8 mouse cellular contexts compared by ENCODE assay signal in the genomic region with DNA sequence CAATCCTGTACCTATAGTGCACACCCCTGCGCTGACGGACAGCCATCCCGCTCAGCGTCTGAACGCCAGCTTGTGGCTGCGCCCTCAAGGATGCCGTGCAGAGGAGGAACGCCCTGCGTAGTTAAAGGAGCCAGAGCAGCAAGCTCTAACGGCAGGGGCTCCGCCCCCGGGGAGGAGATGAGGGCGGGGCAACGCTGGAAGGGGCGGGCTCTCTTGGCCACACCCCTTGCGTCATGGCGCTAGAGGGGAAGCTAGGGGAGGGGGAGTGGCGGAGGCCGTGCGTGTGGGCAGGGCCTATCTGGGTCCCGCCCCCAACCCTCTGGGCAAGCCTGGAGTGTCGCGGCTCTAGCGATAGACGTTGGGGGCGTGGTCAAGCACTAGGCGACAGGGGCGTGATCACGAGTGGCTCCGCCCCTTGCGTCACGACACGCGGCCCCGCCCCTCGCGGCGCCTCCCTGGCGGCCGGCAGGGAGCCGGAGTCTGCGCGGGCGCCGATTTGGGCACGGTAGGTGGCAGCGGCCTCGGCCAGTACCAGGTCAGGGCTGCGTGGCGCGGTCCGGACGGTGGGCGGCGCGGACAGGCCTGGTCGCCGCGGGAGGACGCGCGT. TPM values are rescaled to one million over a fixed set of nuclear protein-coding genes. Genes with fewer than 3 reads are reported as not detected.
DNase-seq lines count a peak whose midpoint lies in the region; ATAC-seq and TF ChIP-seq lines count a peak whose summit lies in the region.

Tpst2 (plus strand) TSS at position 425 of the 607 bp plus-strand sequence.

- H3K79me2 ChIP-seq in C2C12 (ENCODE audit: control insufficient read depth, insufficient read depth) (peaks cover 48% of the 10 kb centered on the region), myocyte (ENCODE audit: control insufficient read depth, insufficient read depth) (peaks cover 40% of the 10 kb centered on the region)
- peaks cover 12% of the 10 kb centered on the region; the same call in 1 of the 2 replicates for H3K79me2 ChIP-seq in liver, adult 2 months (ENCODE audit: control insufficient read depth, insufficient read depth, low read length)

- H3K36me3 ChIP-seq in C2C12 (ENCODE audit: control insufficient read depth, insufficient read depth) (peaks cover 11% of the 10 kb centered on the region), myocyte (ENCODE audit: control insufficient read depth, insufficient read depth) (no peaks in the 10 kb centered on the region)
- H3K36me3 ChIP-seq in erythroblast, embryonic 14.5 days (ENCODE audit: control insufficient read depth) = no peaks in the 10 kb centered on the region; the same call in none of the 2 replicates
- no peaks in the 10 kb centered on the region for H3K36me3 ChIP-seq in heart, embryonic 11.5 days (ENCODE audit: control insufficient read depth, insufficient read depth, low read length)
- no peaks in the 10 kb centered on the region for H3K36me3 ChIP-seq in kidney, embryonic 16.5 days (ENCODE audit: insufficient read depth, low read length)
- H3K36me3 ChIP-seq in liver, adult 2 months (ENCODE audit: control insufficient read depth, insufficient read depth, low read length) = no peaks in the 10 kb centered on the region
- 0 out of 2 replicates have a peak, but pooled peaks cover 1% of the 10 kb centered on the region for H3K36me3 ChIP-seq in splenic B cell, adult 2 months (ENCODE audit: control insufficient read depth, insufficient read depth, low read length, poor library complexity, severe bottlenecking)

- peak; percentile 100 for DNase-seq in brain, embryonic 14.5 days (ENCODE audit: low read depth)
- DNase-seq in liver, adult 2 months (ENCODE audit: extremely low read depth, low read depth, low spot score) = peak; percentile 90
- DNase-seq in splenic B cell, adult 2 months (ENCODE audit: low read depth, low spot score) = peak; percentile 100

- WGBS in heart, embryonic 11.5 days (ENCODE audit: insufficient replicate concordance) = under 1% methylated on average over 59 of the region's 62 CpGs
- under 1% methylated on average over 60 of the region's 62 CpGs for WGBS in kidney, embryonic 16.5 days
- under 1% methylated on average over 61 of the region's 62 CpGs for WGBS in liver, adult 2 months

- H3K4me3 ChIP-seq in C2C12 (ENCODE audit: insufficient read depth, poor library complexity, severe bottlenecking) (peak within 1 kb of the TSS; percentile 78), myocyte (peak within 1 kb of the TSS; percentile 84)
- H3K4me3 ChIP-seq in erythroblast, embryonic 14.5 days (replicated peaks) = peak within 1 kb of the TSS; percentile 85
- H3K4me3 ChIP-seq in heart, embryonic 11.5 days (ENCODE audit: low read depth, low read length) = peak within 1 kb of the TSS; percentile 74
- peak within 1 kb of the TSS; percentile 78 for H3K4me3 ChIP-seq in kidney, embryonic 16.5 days (ENCODE audit: low read length)
- peak within 1 kb of the TSS; percentile 73 for H3K4me3 ChIP-seq in liver, adult 2 months (ENCODE audit: insufficient read depth, low read depth, low read length)

- peak within 1 kb of the TSS; percentile 55 for H3K27ac ChIP-seq in heart, embryonic 11.5 days (ENCODE audit: low read depth, low read length)
- peak within 1 kb of the TSS; percentile 65 for H3K27ac ChIP-seq in kidney, embryonic 16.5 days (ENCODE audit: low read length)
- H3K27ac ChIP-seq in liver, adult 2 months (replicated peaks; ENCODE audit: insufficient read depth, low read depth, low read length) = peak within 1 kb of the TSS; percentile 89

- TF ChIP-seq POLR2A in brain, embryonic 14.5 days (IDR thresholded peaks at IDR 0.05; ENCODE audit: borderline replicate concordance, extremely low read depth, insufficient read depth, insufficient read length, poor library complexity, severe bottlenecking) = peak; percentile 89
- TF ChIP-seq POLR2A in liver, adult 2 months (IDR thresholded peaks at IDR 0.05; ENCODE audit: extremely low read depth, insufficient read depth, low read length) = peak; percentile 85
- TF ChIP-seq POLR2A in myocyte (IDR thresholded peaks at IDR 0.05; ENCODE audit: insufficient read length, low read depth) = peak; percentile 97

- TF ChIP-seq CTCF in C2C12 (IDR thresholded peaks at IDR 0.05; ENCODE audit: control insufficient read depth, insufficient read depth, insufficient read length) = no peak
- TF ChIP-seq CTCF in brain, embryonic 14.5 days (IDR thresholded peaks at IDR 0.05; ENCODE audit: borderline replicate concordance, extremely low read depth, insufficient read depth, insufficient read length) = 0 out of 2 replicates have a peak, but pooled peaks have one; percentile 0
- no peak for TF ChIP-seq CTCF in liver, adult 2 months (IDR thresholded peaks at IDR 0.05; ENCODE audit: low read depth, low read length)

- no peaks in the 10 kb centered on the region for H3K27me3 ChIP-seq in C2C12 (ENCODE audit: control insufficient read depth, insufficient read depth, insufficient read length)
- H3K27me3 ChIP-seq in erythroblast, embryonic 14.5 days (ENCODE audit: control insufficient read depth) = peaks cover 2% of the 10 kb centered on the region
- peaks cover 1% of the 10 kb centered on the region; the same call in 1 of the 2 replicates for H3K27me3 ChIP-seq in heart, embryonic 11.5 days (ENCODE audit: control insufficient read depth, insufficient read depth, low read length)
- no peaks in the 10 kb centered on the region for H3K27me3 ChIP-seq in kidney, embryonic 16.5 days (ENCODE audit: insufficient read depth, low read length)
- H3K27me3 ChIP-seq in liver, adult 2 months (ENCODE audit: control insufficient read depth, insufficient read depth, low read length) = no peaks in the 10 kb centered on the region
- H3K27me3 ChIP-seq in myocyte (ENCODE audit: control insufficient read depth, insufficient read depth, insufficient read length) = no peaks in the 10 kb centered on the region
- H3K27me3 ChIP-seq in splenic B cell, adult 2 months (ENCODE audit: control insufficient read depth, insufficient read depth, low read length, poor library complexity, severe bottlenecking) = no peaks in the 10 kb centered on the region

- H3K4me1 ChIP-seq in erythroblast, embryonic 14.5 days (ENCODE audit: control insufficient read depth) = peaks cover 65% of the 10 kb centered on the region
- H3K4me1 ChIP-seq in heart, embryonic 11.5 days (ENCODE audit: control insufficient read depth, insufficient read depth, low read length) = peaks cover 25% of the 10 kb centered on the region
- H3K4me1 ChIP-seq in kidney, embryonic 16.5 days (ENCODE audit: insufficient read depth, low read length) = peaks cover 55% of the 10 kb centered on the region
- H3K4me1 ChIP-seq in liver, adult 2 months (ENCODE audit: control insufficient read depth, insufficient read depth, low read length) = peaks cover 24% of the 10 kb centered on the region

- peak within 1 kb of the TSS; percentile 80 for H3K9ac ChIP-seq in heart, embryonic 11.5 days (ENCODE audit: low read depth, low read length)
- H3K9ac ChIP-seq in kidney, embryonic 16.5 days (replicated peaks; ENCODE audit: low read length) = peak within 1 kb of the TSS; percentile 90
- H3K9ac ChIP-seq in liver, adult 2 months (ENCODE audit: low read depth, low read length) = peak within 1 kb of the TSS; percentile 89

- ATAC-seq in heart, embryonic 11.5 days (replicated peaks; ENCODE audit: insufficient number of reproducible peaks, low FRiP score, low TSS enrichment) = peak; percentile 96
- ATAC-seq in kidney, embryonic 16.5 days (ENCODE audit: low FRiP score, low TSS enrichment) = peak; percentile 95

- H3K9me3 ChIP-seq in erythroblast, embryonic 14.5 days (ENCODE audit: control insufficient read depth, low read length) = no peaks in the 10 kb centered on the region
- H3K9me3 ChIP-seq in heart, embryonic 11.5 days (replicated peaks; ENCODE audit: control insufficient read depth, low read length) = no peaks in the 10 kb centered on the region
- no peaks in the 10 kb centered on the region for H3K9me3 ChIP-seq in kidney, embryonic 16.5 days (ENCODE audit: low read length)

- peaks cover 42% of the 10 kb centered on the region for H3K79me3 ChIP-seq in C2C12 (ENCODE audit: low read depth)

- H3K4me2 ChIP-seq in heart, embryonic 11.5 days = peak within 1 kb of the TSS; percentile 73
- H3K4me2 ChIP-seq in kidney, embryonic 16.5 days (replicated peaks; ENCODE audit: low read depth, low read length) = peak within 1 kb of the TSS; percentile 79
- peak within 1 kb of the TSS; percentile 99 for H3K4me2 ChIP-seq in myocyte (ENCODE audit: low read depth)

- H3ac ChIP-seq in C2C12 (ENCODE audit: control insufficient read depth, insufficient read length, low read depth) = peak within 1 kb of the TSS; percentile 78
- H3ac ChIP-seq in myocyte (ENCODE audit: control insufficient read depth, insufficient read length) = peak within 1 kb of the TSS; percentile 72

TF ChIP-seq in C2C12, 6 proteins besides CTCF, POLR2A, EP300 and RAD21:
- TF ChIP-seq USF1 (IDR thresholded peaks at IDR 0.05; ENCODE audit: low read depth) (no peak), MAX (IDR thresholded peaks at IDR 0.05) (peak; percentile 60)

TF ChIP-seq in myocyte, 11 proteins besides CTCF, POLR2A, EP300 and RAD21 (continues in another document):
- TF ChIP-seq MYOG (IDR thresholded peaks at IDR 0.05; ENCODE audit: control insufficient read depth in 1 of 3, insufficient read depth in 1 of 3, insufficient read length in 2 of 3, low read depth in 2 of 3) (peak in 1 of 3 experiments; percentile 21), TCF12 (IDR thresholded peaks at IDR 0.05; ENCODE audit: insufficient read depth, poor library complexity, severe bottlenecking) (no peak), CEBPB (IDR thresholded peaks at IDR 0.05; ENCODE audit: insufficient read depth, poor library complexity, severe bottlenecking) (no peak), MAX (IDR thresholded peaks at IDR 0.05; ENCODE audit: low read depth) (no peak), REST (IDR thresholded peaks at IDR 0.05; ENCODE audit: insufficient read depth, insufficient read length) (peak; percentile 23), TCF3 (IDR thresholded peaks at IDR 0.05; ENCODE audit: insufficient read length, low read depth) (no peak), MYOD1 (IDR thresholded peaks at IDR 0.05; ENCODE audit: control insufficient read depth in 1 of 3, insufficient read length in 2 of 3, low read depth in 2 of 3) (peak in 1 of 3 experiments; percentile 27), POLR2AphosphoS2 (IDR thresholded peaks at IDR 0.05; ENCODE audit: insufficient read length, low read depth) (peak; percentile 99), SRF (IDR thresholded peaks at IDR 0.05; ENCODE audit: control insufficient read depth, insufficient read length, low read depth) (no peak), E2F4 (IDR thresholded peaks at IDR 0.05; ENCODE audit: insufficient read depth) (no peak)

RNA-seq across cellular contexts. Expression of gene Tpst2, which starts in this region (rescaled TPM):
- polyA plus RNA-seq in C2C12 (2012; fragmentation: generic; extraction: Trizol) (155 TPM), myocyte (2012; fragmentation: generic; extraction: Trizol) (94.7 TPM)
- polyA plus RNA-seq in brain, embryonic 14.5 days (2012; rRNA removed) = 20.1 and 24.6 TPM in 2 replicates
- polyA plus RNA-seq in erythroblast, embryonic 14.5 days (2012) = 1.5 and 1.9 TPM in 2 replicates
- polyA plus RNA-seq in heart, embryonic 11.5 days (2014; fragmentation: Nextera tagmentation; extraction: Ambion mirVana) = 30.2 and 31.2 TPM in 2 replicates
- polyA plus RNA-seq in kidney, embryonic 16.5 days (2015; fragmentation: Nextera tagmentation; extraction: Ambion mirVana) = 65.8 and 68.7 TPM in 2 replicates
- total RNA-seq in liver, adult 2 months (2014; rRNA removed) = 27.7 and 38.9 TPM in 2 replicates
- 30.2 and 35.7 TPM in 2 replicates for polyA plus RNA-seq in liver, adult 2 months (2012; rRNA removed)

Comparison
In these comparisons a context has a peak if more than half of its experiments do, and no peak if none do; other contexts are left out.
1. Peak in every context shown above with its lines: DNase-seq, ATAC-seq, H3K4me3 ChIP-seq and H3K27ac ChIP-seq.